Mouse (Mus musculus): Measurements from ENCODE around the gene Acp5.

The Acp5 gene

GRCm38 (mm10) chr9:22108194-22108593, 27.3 kb downstream of the Acp5 start:
- DNase-seq (ENCODE audit: extremely low read depth, low read depth, low spot score): no peak

GRCm38 (mm10) chr9:22099922-22100321, 35.6 kb downstream of the Acp5 start:
- no peak for DNase-seq (ENCODE audit: extremely low read depth, low read depth, low spot score)

DNA sequence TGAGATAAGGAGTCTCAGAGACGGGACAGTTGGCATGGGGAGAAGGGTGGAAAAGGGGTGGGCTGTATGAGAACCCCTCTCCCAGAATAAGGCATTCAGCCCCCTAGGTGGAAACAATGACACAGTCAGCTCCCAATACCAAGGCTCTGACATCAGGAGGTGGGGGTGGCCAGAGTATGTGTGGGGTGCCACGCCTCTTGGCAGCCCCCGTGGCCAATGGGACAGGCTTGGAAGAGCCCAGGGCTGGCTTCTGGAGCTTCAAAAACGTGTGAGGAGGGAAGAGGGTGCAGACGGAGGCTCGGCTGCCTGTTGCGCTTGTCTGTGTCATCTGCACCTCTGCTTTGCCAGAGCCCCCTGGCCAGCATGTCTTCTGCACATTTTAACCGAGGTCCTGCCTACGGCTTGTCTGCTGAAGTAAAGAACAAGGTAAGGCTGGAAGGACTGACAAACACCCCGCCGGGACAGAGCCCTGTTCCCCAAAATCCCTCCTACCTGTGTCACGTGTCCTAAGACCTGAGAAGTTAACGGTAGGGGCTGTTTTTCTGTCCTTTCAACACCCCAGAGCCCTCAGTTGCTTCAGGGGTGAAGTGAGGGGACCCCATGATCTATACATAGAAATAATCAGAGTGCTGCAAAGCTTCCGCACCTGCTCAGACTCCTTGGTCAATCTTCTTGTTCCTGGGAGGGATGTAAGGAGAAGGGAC, 36.4 kb downstream of the Acp5 start, which contains the start of gene Cnn1:
Cnn1 (plus strand) TSS at position 224 of the 704 bp plus-strand sequence.
- no peak for DNase-seq (ENCODE audit: extremely low read depth, low read depth, low spot score)

- no peak for DNase-seq (ENCODE audit: extremely low read depth, low read depth, low spot score)
Observed at GRCm38 (mm10) chr9:22095854-22096307, 39.6 kb downstream of the Acp5 start.

GRCm38 (mm10) chr9:22092746-22093145, 42.8 kb downstream of the Acp5 start:
- no peak for DNase-seq (ENCODE audit: extremely low read depth, low read depth, low spot score)

GRCm38 (mm10) chr9:22089986-22090385, 45.5 kb downstream of the Acp5 start:
- DNase-seq (ENCODE audit: extremely low read depth, low read depth, low spot score): no peak

GRCm38 (mm10) chr9:22089281-22089680, 46.2 kb downstream of the Acp5 start:
- DNase-seq (ENCODE audit: extremely low read depth, low read depth, low spot score): no peak

DNA sequence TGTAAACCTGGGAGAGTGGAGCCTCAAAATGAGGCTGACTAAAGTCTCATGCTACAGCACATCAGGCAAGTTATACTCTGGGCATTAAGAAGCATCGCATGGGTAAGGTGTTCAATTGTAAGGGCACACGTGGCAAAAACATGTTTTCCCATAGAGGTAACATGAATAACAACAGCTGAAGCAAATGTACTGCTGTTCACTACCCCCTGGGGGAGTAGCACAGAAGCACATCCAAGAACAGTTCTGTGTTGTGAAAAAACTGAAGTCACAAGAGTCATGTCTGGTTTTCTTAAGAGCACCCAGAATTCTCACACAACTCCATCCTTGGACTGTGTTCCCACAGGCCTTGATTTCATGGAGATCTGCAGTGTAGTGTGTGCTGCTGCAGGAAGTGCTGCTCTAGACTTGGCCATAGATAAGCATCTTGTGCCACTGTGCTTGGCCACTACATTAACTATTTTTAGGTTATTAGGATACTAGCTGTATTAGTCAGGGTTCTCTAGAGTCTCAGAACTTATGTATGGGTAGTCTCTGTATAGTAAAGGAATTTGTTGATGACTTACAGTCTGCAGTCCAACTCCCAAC, 48.4 kb downstream of the Acp5 start:
- DNase-seq (ENCODE audit: extremely low read depth, low read depth, low spot score): no peak

- no peak for DNase-seq (ENCODE audit: extremely low read depth, low read depth, low spot score)
Observed at GRCm38 (mm10) chr9:22086012-22086411, 49.5 kb downstream of the Acp5 start.

DNA sequence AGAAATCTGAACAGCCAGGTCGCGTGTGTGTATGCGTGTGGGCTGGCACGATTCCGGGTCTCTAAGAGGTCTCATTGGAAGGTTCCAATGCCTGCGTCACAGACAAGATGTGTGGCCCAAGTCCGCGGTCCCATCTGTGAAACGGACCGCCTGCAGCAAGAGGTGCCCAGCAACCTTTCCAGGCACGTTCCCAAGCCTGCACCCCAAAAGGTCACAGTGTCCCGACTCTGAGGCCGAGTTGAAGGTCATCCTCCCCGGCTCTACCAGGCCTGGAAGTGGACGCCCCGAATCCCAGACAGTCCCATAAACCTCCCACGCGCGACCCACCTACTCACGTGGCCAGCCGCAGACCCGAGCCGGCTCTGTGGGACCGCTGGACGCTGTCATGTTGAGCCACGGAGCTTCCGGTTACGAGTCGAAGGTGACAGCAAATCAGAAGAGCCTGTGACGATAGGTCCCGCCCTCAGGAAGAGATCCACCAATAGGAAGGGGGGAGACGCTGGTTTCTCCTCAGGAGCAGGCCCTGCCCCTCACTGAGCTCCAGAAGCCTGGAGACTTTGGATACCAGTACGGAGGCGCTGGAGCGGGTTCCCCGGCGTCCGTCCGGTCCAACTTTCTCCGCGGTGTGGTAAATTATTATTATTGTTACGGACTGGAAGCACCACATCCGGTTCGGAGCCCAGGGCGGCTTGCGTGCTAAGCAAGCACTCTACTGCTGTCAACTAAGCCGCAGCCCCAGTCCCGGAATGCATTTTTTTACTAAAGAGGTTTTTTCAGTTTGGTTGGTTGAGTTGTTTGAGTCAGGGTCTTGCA, 50.3 kb downstream of the Acp5 start, which contains the start of gene Ecsit:
Ecsit (minus strand) TSS at position 417 of the 813 bp plus-strand sequence.
- DNase-seq (ENCODE audit: extremely low read depth, low read depth, low spot score): peak; percentile 76

DNA sequence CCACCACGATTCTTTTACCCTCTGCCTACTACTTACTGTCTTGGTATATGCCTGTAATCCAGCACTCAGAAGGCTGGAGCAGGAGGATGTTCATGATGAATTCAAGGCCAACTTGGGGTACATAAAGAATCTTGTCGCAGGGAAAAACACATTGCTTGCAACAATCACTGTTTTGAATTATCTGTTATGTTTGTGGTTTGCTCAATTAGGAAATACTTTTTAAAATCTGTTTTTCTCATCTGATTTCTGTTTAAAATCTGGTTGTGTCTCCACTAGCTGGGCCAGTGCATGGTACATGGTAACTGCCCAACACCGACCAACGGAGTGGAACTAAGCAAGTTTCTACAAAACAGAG, 50.9 kb downstream of the Acp5 start:
- DNase-seq (ENCODE audit: extremely low read depth, low read depth, low spot score): no peak

Measured in fat pad, adult 2 months (tissue).